Mouse (Mus musculus): ENCODE measurements around the gene Fam122a.
A peak's percentile ranks its signal among the peaks of the same experiment; 100 is the strongest.

Gene Fam122a

DNA sequence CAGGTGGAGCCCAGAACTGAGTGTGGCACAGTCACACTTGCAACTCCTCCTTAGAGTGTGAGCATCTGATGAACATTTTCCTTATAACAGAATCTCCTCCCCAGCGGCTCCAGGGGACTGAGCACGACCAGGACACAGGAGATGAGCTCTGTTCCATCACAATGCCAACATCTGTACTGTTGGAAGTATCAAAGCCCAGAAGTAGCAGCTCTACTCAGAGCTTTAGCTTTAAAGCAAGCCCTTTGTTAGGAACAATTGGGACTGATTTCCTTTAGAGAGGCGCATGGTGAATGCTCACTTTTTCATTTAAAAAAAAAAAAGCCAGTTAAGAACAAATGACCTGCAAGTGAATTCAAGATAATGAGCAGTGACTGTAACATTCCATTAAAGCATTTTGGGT is 14.7 kb upstream of the Fam122a start:
- DNase-seq (ENCODE audit: extremely low read depth, low read depth, low spot score): no peak

GRCm38 (mm10) chr19:24490275-24490674 is 13.1 kb upstream of the Fam122a start:
- DNase-seq (ENCODE audit: extremely low read depth, low read depth, low spot score): no peak

DNA sequence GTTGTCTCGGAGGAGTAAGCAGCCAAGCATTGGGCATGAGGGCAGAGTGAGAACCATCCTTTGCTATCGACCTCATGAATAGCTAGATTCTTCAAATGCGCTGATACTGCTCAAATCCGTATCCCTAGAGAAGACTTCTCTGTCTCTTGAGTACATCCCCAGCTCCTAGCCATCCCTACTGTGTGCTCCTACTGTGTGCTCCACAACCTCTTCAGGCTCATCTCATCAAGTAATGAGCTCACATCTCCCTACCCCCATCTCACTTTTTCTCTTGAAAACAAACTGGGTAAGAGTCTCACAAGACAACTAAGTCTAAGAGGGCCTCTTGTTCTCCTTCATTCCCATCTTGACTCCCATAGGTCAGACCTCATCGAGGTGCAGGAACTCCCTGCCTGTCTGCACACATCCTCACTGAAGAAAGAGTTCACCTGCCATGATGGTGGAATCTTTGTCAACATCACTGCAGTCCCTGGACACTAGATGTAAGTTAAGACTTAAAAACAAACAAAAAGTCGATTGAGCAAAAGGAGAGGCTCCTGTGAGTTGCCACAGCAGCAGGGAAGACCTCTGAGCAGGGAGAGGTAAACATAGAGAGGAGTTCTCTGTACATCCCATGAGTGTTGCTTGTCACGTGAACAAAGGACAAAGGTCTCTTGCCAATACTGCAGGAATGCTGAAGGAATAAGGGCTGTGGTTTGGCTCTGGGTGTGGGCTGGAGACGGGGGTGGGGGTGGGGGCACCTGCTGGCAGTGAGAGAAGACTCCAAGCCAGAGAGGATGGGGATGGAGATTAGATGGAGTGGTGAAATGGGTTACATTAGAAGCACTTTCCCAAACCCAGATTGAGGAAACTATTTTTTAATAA is 9.5 kb upstream of the Fam122a start:
- no peak for DNase-seq (ENCODE audit: extremely low read depth, low read depth, low spot score)

DNA sequence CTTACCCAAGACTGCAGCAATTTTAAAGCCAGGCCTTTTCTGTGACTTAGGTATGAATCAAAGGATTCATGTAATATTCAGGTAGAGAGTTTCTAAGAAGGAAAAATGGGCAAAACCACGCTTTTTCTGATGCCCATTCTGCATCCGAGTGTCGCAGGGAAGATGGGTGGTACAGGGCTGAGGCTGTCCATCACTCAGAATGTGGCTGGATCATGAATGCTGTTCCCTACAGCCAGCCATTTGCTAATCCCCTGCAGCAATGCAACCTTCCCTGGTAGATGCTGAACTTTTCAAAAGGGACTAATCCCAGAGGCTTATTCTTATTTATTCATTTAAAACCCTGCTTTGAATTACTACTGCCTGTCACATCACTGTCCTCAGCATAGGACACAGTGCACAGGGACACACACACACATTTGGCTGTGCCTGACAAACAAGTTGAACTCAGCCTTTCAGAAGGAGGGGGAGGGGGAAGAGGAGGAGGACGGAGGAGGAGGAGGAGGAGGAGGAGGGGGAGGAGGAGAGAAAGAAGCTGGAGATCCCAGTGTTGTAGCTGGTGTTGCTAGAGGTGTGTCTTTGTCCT is 7.5 kb upstream of the Fam122a start:
- no peak for DNase-seq (ENCODE audit: extremely low read depth, low read depth, low spot score)

DNA sequence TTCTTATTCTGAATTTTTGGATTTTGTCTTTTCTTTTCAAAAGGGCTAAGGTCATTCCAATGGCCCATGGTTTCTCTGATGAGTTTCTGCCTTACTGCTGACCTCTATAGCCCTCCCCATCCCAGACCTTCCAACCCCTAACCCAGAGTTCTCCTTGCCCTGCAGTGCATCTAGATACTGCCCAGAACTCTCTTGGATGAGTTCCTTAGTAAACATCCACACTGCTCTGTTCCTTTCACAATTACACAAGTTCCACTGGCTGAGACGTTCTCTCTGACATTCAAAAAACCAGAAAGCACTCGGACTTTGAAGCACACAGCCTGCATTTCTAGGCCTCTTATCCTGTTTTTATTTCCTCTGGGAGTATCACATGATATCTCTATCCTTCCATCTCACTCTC is 3.8 kb upstream of the Fam122a start:
- no peak for DNase-seq (ENCODE audit: extremely low read depth, low read depth, low spot score)

GRCm38 (mm10) chr19:24476461-24476860 is 695 bp downstream of the Fam122a start:
- no peak for DNase-seq (ENCODE audit: extremely low read depth, low read depth, low spot score)

GRCm38 (mm10) chr19:24475281-24475680 is 1.9 kb downstream of the Fam122a start:
- no peak for DNase-seq (ENCODE audit: extremely low read depth, low read depth, low spot score)

- DNase-seq (ENCODE audit: extremely low read depth, low read depth, low spot score): no peak
Observed at GRCm38 (mm10) chr19:24472512-24472911, 4.6 kb downstream of the Fam122a start.

DNA sequence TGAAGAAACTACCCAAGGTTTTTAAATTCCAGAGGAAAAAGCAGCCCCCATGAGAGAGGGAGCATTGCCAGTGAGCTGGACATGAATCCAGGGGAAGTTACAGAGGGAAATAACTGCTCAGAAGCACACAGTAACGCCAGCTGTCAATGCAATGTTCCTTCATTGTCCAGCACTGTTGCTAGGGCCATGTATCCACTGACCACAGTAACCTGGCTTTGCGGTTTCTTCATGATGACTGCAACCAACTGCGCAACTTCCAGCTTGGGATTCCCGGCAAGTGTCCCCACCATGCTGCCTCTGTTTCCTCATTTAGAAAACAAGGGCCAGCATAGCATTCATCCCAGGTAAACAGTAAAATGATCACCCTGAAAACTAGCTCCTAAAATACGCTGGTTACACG is 5.6 kb downstream of the Fam122a start:
- DNase-seq (ENCODE audit: extremely low read depth, low read depth, low spot score): no peak

GRCm38 (mm10) chr19:24469216-24469615 is 7.9 kb downstream of the Fam122a start:
- no peak for DNase-seq (ENCODE audit: extremely low read depth, low read depth, low spot score)

DNA sequence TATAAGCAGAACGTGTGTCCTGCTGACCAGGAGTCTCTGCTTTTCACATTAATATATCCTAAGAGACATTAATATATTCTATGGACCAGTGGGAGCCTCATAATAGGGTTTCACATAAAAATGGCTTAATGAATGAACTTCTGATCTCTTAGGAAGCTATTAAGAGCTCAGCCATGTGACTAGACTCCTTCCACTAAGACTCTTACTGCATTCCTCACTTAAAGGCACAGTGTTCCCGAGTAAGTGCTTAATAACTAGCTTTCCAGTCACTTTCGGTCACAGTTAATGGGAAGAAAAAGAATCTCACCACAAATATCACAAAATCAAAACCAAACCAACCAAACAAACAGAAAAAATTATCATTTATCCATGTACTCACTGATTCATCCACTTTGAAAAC is 8.5 kb downstream of the Fam122a start:
- DNase-seq (ENCODE audit: extremely low read depth, low read depth, low spot score): no peak

GRCm38 (mm10) chr19:24463011-24463410 is 14.1 kb downstream of the Fam122a start:
- DNase-seq (ENCODE audit: extremely low read depth, low read depth, low spot score): no peak

DNA sequence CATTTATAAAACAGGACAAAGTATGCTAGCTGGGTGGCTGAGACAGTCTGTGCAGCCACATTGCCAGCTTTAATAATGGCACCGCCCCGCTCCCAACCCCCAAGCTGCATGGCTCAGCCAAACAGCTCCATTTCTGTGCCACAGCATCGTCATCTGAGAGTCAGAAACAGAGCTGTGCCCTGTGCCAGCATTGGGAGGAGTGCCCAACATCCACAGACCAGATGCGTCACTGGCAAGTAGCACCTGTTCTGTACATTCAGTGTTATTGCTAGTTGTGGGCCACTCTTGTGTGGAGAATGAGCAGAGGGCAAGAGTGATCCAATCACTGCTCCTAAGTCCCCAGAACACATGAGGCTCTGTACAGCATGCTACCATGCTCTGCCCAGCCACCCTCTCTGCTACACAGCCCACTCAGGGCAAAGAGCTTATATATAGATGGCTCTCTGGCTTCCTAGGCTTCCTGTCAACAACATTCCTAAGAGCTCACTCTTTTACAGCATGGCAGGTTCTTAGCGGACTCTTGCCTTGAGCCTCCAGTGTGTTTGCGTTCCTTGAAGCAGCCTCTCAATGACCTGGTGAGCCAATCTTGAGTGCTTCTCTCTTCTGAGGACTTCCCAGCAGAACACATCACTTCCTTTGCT is 20.4 kb downstream of the Fam122a start:
- DNase-seq (ENCODE audit: extremely low read depth, low read depth, low spot score): no peak

DNA sequence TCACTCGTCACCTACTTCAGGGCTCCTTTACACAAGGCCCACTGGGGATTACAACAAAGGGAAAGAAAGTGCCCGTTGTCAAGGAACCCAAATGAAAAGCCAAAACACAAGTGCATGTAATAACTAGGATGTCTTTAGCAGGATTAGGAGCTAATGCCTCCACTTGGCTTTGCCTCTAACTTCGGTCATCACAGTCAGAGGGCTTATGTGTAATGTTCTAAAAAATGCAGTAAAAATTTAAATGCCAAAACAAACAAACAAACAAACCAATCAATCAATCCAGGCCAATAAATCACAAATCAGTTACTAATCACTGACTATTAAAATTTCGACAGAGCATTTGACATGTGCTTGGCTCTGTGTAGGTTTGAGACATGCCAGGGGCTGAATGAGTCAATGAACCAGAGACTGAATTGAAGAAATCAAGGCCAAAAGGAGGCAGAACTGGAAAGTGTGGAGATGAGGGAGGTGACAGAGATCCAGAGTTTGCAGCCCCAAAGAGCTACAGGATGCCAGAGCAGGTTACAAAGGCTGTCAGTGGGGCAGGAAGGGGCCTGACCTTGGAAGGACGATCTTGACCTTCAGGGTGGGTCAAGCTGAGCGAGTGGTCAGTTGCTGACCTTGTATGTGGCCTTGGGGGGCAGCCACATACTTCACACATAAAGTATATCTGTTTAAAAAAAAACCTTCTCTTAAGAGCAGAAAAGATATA is 21.8 kb downstream of the Fam122a start:
- DNase-seq (ENCODE audit: extremely low read depth, low read depth, low spot score): peak; percentile 61

DNA sequence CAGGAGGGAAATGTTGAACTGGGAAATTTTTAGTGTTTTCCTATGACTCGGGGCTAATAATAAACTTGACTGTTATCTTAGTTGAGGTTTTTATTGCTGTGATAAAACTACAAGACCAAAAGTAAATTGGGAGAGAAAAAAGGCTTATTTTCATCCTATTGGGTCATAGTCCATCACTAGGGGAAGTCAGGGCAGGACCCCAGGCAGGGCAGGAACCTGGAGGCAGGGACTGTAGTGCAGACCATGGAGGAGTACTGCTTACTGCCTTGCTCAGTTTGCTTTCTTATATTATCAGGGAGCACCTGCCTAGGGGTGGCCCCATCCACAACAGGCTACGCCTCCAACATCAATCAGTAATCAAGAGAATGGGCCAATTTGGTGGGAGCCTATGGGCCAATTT is 22.7 kb downstream of the Fam122a start:
- DNase-seq (ENCODE audit: extremely low read depth, low read depth, low spot score): no peak

GRCm38 (mm10) chr19:24453379-24453778 is 23.8 kb downstream of the Fam122a start:
- no peak for DNase-seq (ENCODE audit: extremely low read depth, low read depth, low spot score)

DNA sequence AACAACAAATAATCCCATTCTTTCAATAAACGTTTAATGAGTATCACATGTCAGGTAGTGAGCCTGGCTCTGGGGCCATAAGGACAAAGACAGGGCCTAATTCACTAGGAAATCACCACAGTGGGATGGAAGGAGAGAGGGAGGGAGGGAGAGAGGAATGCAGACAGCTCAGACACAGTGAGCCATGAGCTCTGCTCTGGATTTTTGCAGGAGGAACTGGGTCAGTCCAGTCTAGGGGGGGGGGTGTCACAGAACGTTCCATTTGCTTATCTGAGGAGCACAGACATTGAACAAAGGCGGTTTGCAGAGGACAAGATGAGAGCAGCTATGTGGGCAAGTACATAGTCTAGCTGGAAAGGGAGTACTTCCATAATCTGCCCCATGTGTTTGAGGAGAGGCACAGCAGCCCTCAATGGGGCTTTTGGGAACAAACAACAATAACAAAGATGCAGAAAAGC is 24.7 kb downstream of the Fam122a start:
- no peak for DNase-seq (ENCODE audit: extremely low read depth, low read depth, low spot score)

- no peak for DNase-seq (ENCODE audit: extremely low read depth, low read depth, low spot score)
Observed at GRCm38 (mm10) chr19:24451626-24452025, 25.5 kb downstream of the Fam122a start.

- DNase-seq (ENCODE audit: extremely low read depth, low read depth, low spot score): no peak
Observed at GRCm38 (mm10) chr19:24450740-24451139, 26.4 kb downstream of the Fam122a start.

DNA sequence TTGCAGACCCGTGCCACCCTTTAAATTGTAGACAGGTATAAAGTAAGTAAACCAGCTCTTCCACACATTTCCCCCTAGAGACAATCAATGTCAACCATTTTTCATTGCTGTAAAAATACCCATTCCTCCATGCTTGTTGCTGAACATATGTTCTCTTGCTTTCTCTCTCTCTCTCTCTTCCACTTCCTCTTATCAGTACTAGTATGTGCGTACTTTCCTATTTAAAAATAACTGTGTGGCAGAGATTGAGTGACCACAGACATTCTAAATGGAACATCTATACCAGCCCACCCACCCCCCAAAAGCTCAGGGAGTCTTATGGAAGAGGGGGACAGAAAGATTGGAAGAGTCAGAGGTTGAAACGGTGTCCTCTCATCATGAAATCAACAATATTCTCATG is 32.8 kb downstream of the Fam122a start:
- no peak for DNase-seq (ENCODE audit: extremely low read depth, low read depth, low spot score)

DNA sequence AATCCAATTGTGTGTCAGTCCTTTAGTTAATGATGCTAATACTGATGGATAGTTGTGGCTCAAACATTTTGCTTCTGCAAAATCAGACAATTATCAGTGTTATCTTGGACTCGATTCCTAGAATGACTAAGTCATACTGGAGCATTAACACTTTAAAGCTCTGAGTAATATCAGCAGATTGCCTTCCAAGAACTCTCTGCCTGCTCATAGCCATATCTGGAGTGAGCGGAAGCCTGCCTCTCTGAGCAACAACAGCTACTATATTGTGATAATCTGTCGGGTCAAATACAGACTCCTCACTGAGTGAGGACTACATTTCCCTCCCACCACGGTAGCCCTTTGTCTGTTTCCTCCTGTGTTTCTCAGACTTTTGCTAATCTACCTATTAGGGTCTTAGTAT is 37.4 kb downstream of the Fam122a start:
- DNase-seq (ENCODE audit: extremely low read depth, low read depth, low spot score): no peak

Data from fat pad, adult 2 months (tissue).